Mouse (Mus musculus) CD4-positive, CD25-positive, alpha-beta regulatory T cell, adult 2 months (primary cell): ENCODE data around the gene Gdf1.
A peak's percentile ranks its signal among the peaks of the same experiment; 100 is the strongest.

ENCODE experiments used
- DNase-seq: peaks from one replicate; pipeline ENCODE4 v3.0.0-alpha.2; 2012; ENCODE audit warnings: low read depth, low spot score

Gdf1 gene

GRCm38 (mm10) chr8:70329124-70329834 is at the start of gene Gdf1:
TSS of gene Gdf1 (plus strand) at chr8:70329817.
- no peak for DNase-seq

GRCm38 (mm10) chr8:70281001-70281400 is 48.6 kb upstream of the Gdf1 start:
- no peak for DNase-seq

- DNase-seq, result peak; percentile 90
Observed at GRCm38 (mm10) chr8:70282603-70283135, 46.9 kb upstream of the Gdf1 start, which contains the start of gene Homer3. TSS of gene Homer3 (plus strand) at chr8:70282827.

DNA sequence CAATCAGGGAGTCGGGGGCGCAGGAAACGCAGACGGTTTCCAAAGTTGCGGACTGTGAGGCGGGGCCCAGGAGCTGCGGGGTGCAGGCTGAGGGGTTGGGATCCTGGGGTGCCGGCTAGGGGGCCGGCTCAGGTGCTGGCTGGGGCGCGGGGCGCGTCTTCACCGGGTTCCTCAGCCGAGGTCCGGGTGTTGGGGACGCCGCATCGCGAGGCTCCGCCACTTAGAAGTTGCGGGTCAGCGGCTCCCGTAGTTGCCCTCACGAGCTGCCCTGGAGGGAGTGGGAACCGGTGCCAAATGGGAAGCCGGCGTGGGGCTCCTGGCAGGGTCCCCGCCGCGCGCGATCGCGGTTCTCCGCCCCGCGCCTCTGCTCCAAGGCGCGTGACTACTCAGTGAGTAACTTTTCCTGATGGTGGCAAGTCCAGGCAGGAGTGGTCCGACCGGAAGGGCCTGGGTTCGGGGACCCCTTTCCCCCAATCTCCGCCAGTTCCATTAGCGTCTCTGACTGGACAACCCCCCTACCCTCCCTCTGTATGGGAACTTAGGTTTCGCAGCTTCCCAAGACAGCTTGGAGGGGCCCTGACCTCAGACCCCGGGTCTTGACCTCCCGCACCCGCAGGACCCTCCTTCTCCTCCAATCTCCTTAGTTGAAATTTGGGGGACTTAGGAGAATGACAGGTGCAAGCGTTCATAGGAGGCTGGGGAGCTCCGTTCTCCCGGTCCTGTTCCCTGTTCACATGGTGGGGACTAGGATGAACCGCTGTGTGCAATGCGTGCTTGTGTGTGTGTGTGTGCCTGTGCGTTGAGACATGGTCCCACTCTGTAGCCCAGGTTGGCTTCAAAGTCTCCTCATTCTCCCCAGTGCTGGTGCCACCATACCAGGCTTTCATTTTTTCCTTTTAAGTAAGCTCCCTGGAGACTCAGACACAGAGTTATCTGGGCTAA is 46.2 kb upstream of the Gdf1 start:
- DNase-seq, result peak; percentile 21

GRCm38 (mm10) chr8:70284421-70284820 is 45.2 kb upstream of the Gdf1 start:
- DNase-seq, result no peak

DNA sequence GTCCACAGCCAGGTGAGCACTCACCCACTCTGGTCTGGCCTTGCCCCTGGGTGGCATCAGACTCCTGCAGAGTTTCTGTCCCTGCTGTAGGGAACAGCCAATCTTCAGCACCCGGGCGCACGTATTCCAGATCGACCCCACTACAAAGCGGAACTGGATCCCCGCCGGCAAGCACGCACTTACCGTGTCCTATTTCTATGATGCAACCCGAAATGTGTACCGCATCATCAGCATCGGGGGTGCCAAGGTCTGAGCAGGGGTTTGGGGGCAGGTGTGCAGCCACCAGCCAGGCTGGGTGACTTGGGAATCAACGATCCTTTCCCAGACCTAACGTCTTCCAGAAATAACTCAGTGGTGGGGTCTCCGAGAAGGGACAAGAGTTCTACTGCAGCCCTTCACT is 44.3 kb upstream of the Gdf1 start:
- no peak for DNase-seq

DNA sequence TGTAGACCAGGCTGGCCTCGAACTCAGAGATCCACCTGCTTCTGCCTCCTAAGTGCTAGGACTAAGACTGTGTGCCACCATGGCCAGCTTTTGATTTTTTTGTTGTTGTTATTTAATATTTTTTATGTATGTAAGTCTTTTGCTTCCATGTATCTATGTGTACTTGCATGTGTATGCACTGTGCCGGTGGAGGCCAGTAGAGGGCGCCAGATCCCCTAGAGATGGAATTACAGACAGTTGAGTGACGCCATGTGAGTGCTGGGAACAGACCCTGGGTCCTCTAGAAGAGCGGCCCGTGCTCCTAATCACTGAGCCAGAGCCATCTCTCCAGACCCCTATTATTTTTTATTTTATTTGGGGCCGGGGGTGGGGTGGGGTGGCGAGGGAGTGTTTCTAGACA is 42.9 kb upstream of the Gdf1 start:
- peak; percentile 64 for DNase-seq

DNA sequence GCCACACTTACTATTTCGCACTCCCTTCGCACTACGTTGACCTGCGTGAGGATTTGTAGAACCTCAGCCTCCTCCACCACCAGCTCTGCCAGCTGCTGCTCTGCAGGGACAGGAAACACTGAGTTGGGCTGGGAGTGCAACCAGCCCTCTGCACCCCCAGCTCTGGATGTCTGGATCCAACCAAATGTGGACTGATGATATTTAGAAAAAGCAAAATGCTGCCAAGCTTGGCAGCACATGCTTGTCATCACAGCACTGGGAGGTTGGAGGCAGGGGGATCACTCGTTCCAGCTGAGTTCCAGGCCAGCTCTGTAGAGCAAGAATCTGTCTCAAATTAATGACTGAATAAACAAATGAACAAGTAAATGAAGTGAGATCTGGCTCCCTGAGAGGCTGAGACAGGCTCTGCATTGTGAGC is 35.6 kb upstream of the Gdf1 start:
- DNase-seq, result no peak

GRCm38 (mm10) chr8:70300881-70301280 is 28.7 kb upstream of the Gdf1 start:
- no peak for DNase-seq

- peak; percentile 95 for DNase-seq
Observed at GRCm38 (mm10) chr8:70302358-70302890, 27.2 kb upstream of the Gdf1 start, which contains the start of the genes Ddx49 and Cope. TSS of gene Ddx49 (minus strand) at chr8:70302489. TSS of gene Cope (plus strand) at chr8:70302518.

- no peak for DNase-seq
Observed at GRCm38 (mm10) chr8:70302901-70303300, 26.7 kb upstream of the Gdf1 start.

DNA sequence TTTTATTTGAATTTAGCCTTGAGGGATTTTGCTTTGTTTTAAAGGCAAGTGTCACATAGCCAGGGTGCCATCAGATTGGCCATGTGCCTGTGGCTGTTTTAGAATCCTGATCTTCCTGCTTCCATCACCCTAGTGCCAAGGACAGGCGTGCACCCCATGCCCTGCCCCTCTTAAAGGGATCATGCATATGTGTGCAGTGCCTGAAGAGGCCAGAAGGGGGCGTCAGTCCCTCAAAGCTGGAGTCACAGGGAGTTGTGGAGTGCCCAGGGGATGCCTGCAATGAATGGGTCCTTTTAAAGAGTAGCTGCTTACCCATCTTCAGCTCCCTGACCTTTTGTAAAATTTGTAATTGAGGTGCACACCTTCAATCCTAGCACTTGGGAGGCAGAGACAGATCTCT is 20.3 kb upstream of the Gdf1 start:
- peak; percentile 59 for DNase-seq

GRCm38 (mm10) chr8:70313399-70313798 is 16.2 kb upstream of the Gdf1 start:
- DNase-seq, result no peak

- DNase-seq, result no peak
Observed at GRCm38 (mm10) chr8:70315624-70316510, 13.8 kb upstream of the Gdf1 start, which contains the start of gene Cers1. TSS of gene Cers1 (plus strand) at chr8:70315775.

DNA sequence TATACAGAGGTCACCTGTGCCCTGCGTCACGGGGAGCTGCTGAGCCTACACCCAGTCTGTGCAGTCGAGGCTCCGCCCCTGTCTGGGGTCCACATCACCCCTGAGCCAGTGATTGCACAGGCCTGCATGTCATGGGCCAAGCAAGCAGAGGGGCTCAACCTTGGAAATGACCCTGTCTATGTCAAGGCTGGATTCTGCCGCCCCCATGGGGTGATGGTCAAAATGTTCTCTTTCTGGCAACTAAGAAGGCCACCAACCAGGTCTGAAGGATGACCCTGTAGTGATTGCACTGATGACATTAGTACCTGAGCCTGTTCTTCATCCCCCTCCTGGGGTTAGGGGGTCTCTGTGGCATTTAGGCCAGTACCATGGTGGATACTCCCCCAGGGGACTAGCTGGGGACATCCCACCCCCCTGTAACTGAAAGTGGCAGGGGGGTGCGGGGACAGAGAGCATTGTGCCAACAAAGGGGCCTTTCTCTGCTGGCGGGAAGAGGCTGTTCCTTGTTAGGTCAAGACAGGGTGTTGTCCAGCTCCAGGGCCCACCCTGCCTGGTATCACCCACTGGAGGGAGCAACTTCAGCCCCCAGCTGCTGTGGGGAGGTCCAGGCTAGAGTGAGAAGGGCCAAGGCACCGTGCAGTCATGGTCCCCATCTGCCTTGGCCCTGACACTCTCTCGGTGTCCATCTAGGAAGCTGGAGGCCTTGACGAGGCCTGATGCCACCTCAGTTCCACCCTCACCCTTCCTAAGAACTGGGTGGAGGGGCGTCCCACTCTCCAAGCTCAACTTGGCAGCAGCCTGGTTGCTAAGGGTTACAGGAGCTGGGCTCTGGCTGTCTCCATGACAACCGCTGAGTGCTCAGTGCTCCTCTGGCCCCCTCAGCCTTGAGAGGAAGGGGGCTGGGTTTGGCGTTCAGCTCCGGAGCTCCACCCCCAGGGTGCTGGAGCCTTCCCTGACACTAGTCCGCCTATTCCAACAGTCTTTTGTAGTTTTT is 12.8 kb upstream of the Gdf1 start:
- DNase-seq, result no peak

GRCm38 (mm10) chr8:70317872-70318271 is 11.7 kb upstream of the Gdf1 start:
- DNase-seq, result no peak

DNA sequence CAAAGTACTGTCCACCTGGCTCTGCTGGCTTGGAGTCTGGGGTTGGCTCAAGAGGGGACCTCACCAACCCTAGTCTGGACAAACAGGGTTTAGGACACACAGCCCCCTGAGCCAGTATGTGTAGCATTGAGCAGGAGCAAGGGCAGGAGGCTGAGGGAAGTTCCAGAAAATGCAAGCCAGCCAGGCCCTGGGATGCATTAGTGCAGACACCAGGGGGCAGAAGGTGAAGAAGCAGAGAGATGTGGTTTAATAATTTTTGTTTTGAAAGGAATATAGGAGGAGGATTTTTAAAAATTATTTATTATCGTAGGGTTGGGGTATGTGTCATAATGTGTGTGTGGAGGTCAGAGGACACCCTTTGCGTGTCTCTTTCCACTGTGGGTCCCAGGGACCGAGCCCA is 5.9 kb upstream of the Gdf1 start:
- no peak for DNase-seq

- DNase-seq, result no peak
Observed at GRCm38 (mm10) chr8:70327512-70327911, 2.1 kb upstream of the Gdf1 start.

- DNase-seq, result no peak
Observed at GRCm38 (mm10) chr8:70329835-70330740, 471 bp downstream of the Gdf1 start.
